Mouse (Mus musculus): Measurements from ENCODE around the gene C1d. TPM values are rescaled to one million over a fixed set of nuclear protein-coding genes. Genes with fewer than 3 reads are reported as not detected.

C1d gene
- total RNA-seq, 2 experiments from 2014 or later: 76.2 to 77.6 TPM

Other genes with a start within 250 kb of the C1d start
- gene Cnrip1, start 206.0 kb upstream of the C1d start, total RNA-seq (2021): 100 to 1,000 TPM; 191 to 194 TPM
- 1 to 10 TPM; 4.4 to 4.5 TPM for gene Plek, start 205.2 kb upstream of the C1d start, total RNA-seq (2021)
- 100 to 1,000 TPM; 217 to 218 TPM for gene Ppp3r1, start 98.3 kb upstream of the C1d start, total RNA-seq (2021)
- 1 to 10 TPM; 7.1 to 7.7 TPM for gene Wdr92, start 75.5 kb upstream of the C1d start, total RNA-seq (2021)
- 10 to 100 TPM; 34.5 to 34.6 TPM for gene Pno1, start 46.0 kb upstream of the C1d start, total RNA-seq (2021)